Mouse (Mus musculus): ENCODE results near the gene Porcn. TPM values are rescaled to one million over a fixed set of nuclear protein-coding genes. Genes with fewer than 3 reads are reported as not detected.

Porcn gene
- total and polyA plus RNA-seq, 3 experiments: 0.64 TPM; not detected in 2

DNA sequence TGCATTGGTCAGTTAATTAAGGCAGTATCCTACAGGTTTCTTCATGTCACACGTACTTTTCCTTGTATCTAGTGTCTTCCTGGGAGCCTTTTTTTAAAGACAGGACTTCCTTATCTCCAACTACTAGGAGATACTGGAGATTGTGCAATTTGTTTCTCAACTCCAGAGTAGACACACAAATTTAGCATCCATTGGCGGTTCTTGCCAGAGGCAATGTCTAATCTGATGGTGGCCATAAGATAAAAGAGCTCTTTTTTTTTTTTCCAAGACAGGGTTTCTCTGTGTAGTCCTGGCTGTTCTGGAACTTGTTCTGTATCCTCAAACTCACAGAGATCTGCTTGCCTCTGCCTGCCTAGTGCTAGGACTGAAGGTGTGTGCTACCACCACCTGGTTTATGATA is 3.4 kb upstream of the Porcn start:
- Histone ChIP-seq H3K36me3 (replicated peaks in 1 of 2; ENCODE audit: control insufficient read depth in 1 of 2, insufficient read depth in 1 of 2, low read length in 1 of 2) (no peaks in the 10 kb centered on the region), H3K9ac (ENCODE audit: insufficient read depth, low read depth) (no peak overlapping the region), H3K4me1 (ENCODE audit: control insufficient read depth in 1 of 2, insufficient read depth in 2 of 2) (no peaks in the 10 kb centered on the region), H3K27me3 (replicated peaks) (peaks cover 25% of the 10 kb centered on the region), H3K27ac (ENCODE audit: insufficient read depth, low read depth) (no peak overlapping the region), H3K9me3 (replicated peaks; ENCODE audit: low read length) (no peaks in the 10 kb centered on the region), H3K79me2 (replicated peaks; ENCODE audit: control insufficient read depth, extremely low read depth, insufficient read depth, poor library complexity, severe bottlenecking) (no peaks in the 10 kb centered on the region), H3K4me3 (replicated peaks in 1 of 3; ENCODE audit: low read depth in 2 of 3, low read length in 2 of 3, poor library complexity in 1 of 3) (no peak overlapping the region), H3K4me2 (ENCODE audit: insufficient read depth, low read depth, poor library complexity, severe bottlenecking) (no peak overlapping the region)
- dilution Hi-C loops (cut with MboI; ENCODE audit: extremely low pct_ligation_motif_present, extremely low pct_unique_long_range_greater_than_20kb, low sequenced_read_pairs): no loop called here
- in situ Hi-C loops (cut with MboI; ENCODE audit: low pct_ligation_motif_present, low pct_unique_long_range_greater_than_20kb, low sequenced_read_pairs): no loop called here
- TF ChIP-seq UBTF (IDR thresholded peaks at IDR 0.05; ENCODE audit: low read depth, low read length) (no peak), E2F4 (IDR thresholded peaks at IDR 0.05; ENCODE audit: insufficient replicate concordance, low read depth, low read length) (no peak), SIN3A (IDR thresholded peaks at IDR 0.05; ENCODE audit: low read length) (no peak), JUN (IDR thresholded peaks at IDR 0.05; ENCODE audit: insufficient read depth, low read depth, low read length) (no peak), MXI1 (IDR thresholded peaks at IDR 0.05; ENCODE audit: low read depth, low read length) (no peak), CTCF (conservative IDR thresholded peaks at IDR 0.05 in 1 of 2, IDR thresholded peaks at IDR 0.05 in 1 of 2; ENCODE audit: low read depth in 2 of 2, low read length in 2 of 2) (no peak)
- DNase-seq (ENCODE audit: extremely low read depth): no peak

DNA sequence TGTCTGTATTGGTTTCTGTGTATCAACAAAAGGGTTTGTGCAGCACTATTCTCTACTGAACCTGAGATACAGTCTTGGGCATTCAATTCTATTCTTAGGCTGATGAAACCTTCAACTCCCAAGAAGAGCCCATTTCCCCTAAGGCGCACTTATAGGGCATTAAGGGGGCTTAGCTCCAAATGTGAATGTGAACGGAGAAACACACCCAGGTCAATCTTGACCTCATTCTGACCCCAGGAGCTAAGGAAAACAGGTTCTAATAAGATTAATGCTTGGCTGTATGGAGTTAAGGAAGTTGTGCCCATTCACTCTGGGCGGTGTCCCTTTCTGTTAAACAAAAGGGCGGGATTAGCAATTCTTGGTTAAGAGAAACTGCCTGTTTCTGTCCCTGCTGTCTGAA is 899 bp upstream of the Porcn start:
- H3K79me2 ChIP-seq (replicated peaks; ENCODE audit: control insufficient read depth, extremely low read depth, insufficient read depth, poor library complexity, severe bottlenecking): no peaks in the 10 kb centered on the region
- H3K27me3 ChIP-seq (replicated peaks): peaks cover 41% of the 10 kb centered on the region
- no peak overlapping the region for H3K27ac ChIP-seq (ENCODE audit: insufficient read depth, low read depth)
- no peak overlapping the region for H3K4me3 ChIP-seq (replicated peaks in 1 of 3; ENCODE audit: low read depth in 2 of 3, low read length in 2 of 3, poor library complexity in 1 of 3)
- no peaks in the 10 kb centered on the region for H3K9me3 ChIP-seq (replicated peaks; ENCODE audit: low read length)
- H3K36me3 ChIP-seq (replicated peaks in 1 of 2; ENCODE audit: control insufficient read depth in 1 of 2, insufficient read depth in 1 of 2, low read length in 1 of 2): no peaks in the 10 kb centered on the region
- dilution Hi-C loops (cut with MboI; ENCODE audit: extremely low pct_ligation_motif_present, extremely low pct_unique_long_range_greater_than_20kb, low sequenced_read_pairs) (no loop called here), in situ Hi-C loops (cut with MboI; ENCODE audit: low pct_ligation_motif_present, low pct_unique_long_range_greater_than_20kb, low sequenced_read_pairs) (no loop called here)
- no peak for DNase-seq (ENCODE audit: extremely low read depth)
- TF ChIP-seq RAD21 (IDR thresholded peaks at IDR 0.05; ENCODE audit: low read depth, low read length) (no peak), SMC3 (IDR thresholded peaks at IDR 0.05; ENCODE audit: low read depth, low read length) (no peak), BHLHE40 (IDR thresholded peaks at IDR 0.05; ENCODE audit: low read depth, low read length) (no peak), NRF1 (IDR thresholded peaks at IDR 0.05; ENCODE audit: low read depth, low read length) (no peak), PAX5 (IDR thresholded peaks at IDR 0.05; ENCODE audit: low read length) (no peak), MYC (IDR thresholded peaks at IDR 0.05; ENCODE audit: low read depth, low read length) (no peak), SIN3A (IDR thresholded peaks at IDR 0.05; ENCODE audit: low read length) (no peak), CTCF (conservative IDR thresholded peaks at IDR 0.05 in 1 of 2, IDR thresholded peaks at IDR 0.05 in 1 of 2; ENCODE audit: low read depth in 2 of 2, low read length in 2 of 2) (no peak), IRF4 (IDR thresholded peaks at IDR 0.05; ENCODE audit: low read depth, low read length) (no peak), UBTF (IDR thresholded peaks at IDR 0.05; ENCODE audit: low read depth, low read length) (no peak), NELFE (IDR thresholded peaks at IDR 0.05; ENCODE audit: low read depth, low read length) (no peak), USF1 (IDR thresholded peaks at IDR 0.05; ENCODE audit: low read depth, low read length) (no peak)
- H3K4me2 ChIP-seq (ENCODE audit: insufficient read depth, low read depth, poor library complexity, severe bottlenecking): no peak overlapping the region
- no peak overlapping the region for H3K9ac ChIP-seq (ENCODE audit: insufficient read depth, low read depth)
- no peaks in the 10 kb centered on the region for H3K4me1 ChIP-seq (ENCODE audit: control insufficient read depth in 1 of 2, insufficient read depth in 2 of 2)

Measured in CH12.LX (cell line).